Mouse (Mus musculus) spleen, adult 2 months (tissue): ENCODE results near the gene Orc1.

Source experiments
- CTCF ChIP-seq: fragments of 200-500 bp; IDR thresholded peaks from 2 replicates; pipeline ENCODE4 v1.5.1; 2011; ENCODE audit warnings: mild to moderate bottlenecking, inconsistent platforms; ENCODE audit not compliant: insufficient read depth, insufficient read length, insufficient replicate concordance; ENCODE audit errors: extremely low read depth
- POLR2A ChIP-seq: fragments of 200-500 bp; IDR thresholded peaks from 2 replicates; pipeline ENCODE4 v1.6.1; 2011; ENCODE audit warnings: low read depth, low read length, inconsistent platforms

DNA sequence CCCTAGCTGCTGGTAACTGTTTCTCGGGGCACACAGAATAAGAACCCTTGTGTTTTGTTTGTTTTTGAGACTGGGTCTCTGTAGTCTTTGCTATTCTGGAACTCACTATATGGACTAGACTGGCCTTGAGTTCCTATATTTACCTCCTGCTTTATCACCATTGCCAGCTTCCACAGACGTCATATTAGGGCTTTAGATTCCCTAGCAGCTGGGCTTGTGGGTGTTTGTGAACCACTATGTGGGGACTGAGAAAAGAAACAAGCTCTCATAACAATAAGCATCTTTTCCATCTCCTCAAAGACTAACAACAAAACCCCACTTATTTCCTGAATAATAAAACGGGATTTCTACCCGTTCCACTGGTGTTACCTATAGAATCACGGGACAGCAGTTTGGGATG lies 31.7 kb downstream of the Orc1 start:
- no peak for TF ChIP-seq CTCF
- TF ChIP-seq POLR2A, result no peak
